7 mouse cellular contexts compared by ENCODE assay signal in genomic region chr6:51523807-51524320, GRCm38 (mm10). TPM values are rescaled to one million over a fixed set of nuclear protein-coding genes. Genes with fewer than 3 reads are reported as not detected.
DNase-seq lines count a peak whose midpoint lies in the region; ATAC-seq and TF ChIP-seq lines count a peak whose summit lies in the region.

Gene Snx10, plus strand, starts transcription at chr6:51523901.

- peak within 1 kb of the TSS; percentile 83 for H3K4me3 ChIP-seq in left cerebral cortex, adult 2 months

- in situ Hi-C loops in Patski (cut with MboI; ENCODE audit: low pct_unique_long_range_greater_than_20kb) = no loop called here

- ATAC-seq in Patski = peak; percentile 39
- ATAC-seq in frontal cortex, adult (ENCODE audit: low TSS enrichment) = peak; percentile 92
- peak; percentile 22 to 68; a peak in 3 of 4 replicates for ATAC-seq in hematopoietic stem cell, adult 5-6 weeks (replicated peaks in 1 of 2; ENCODE audit: insufficient read depth in 1 of 2, low FRiP score in 2 of 2, low TSS enrichment in 1 of 2, low read depth in 1 of 2, poor library complexity in 2 of 2, severe bottlenecking in 2 of 2)
- ATAC-seq in megakaryocyte, adult 5-6 weeks (ENCODE audit: poor library complexity, severe bottlenecking) = peak; percentile 70

- peak within 1 kb of the TSS; percentile 81 for H3K27ac ChIP-seq in left cerebral cortex, adult 2 months

- POLR2A ChIA-PET in Patski (lab: Charles Lee) = interaction anchor here (0.6 to 0.7 kb wide), 3 partner anchors 20 to 98 kb away, joined by 3 to 6 read pairs (median 4); no protein-coding TSS in a partner anchor

- DNase-seq in Patski (ENCODE audit: low read depth, low spot score) = no peak
- DNase-seq in cerebellum, adult 8-10 months = peak; percentile 48
- peak; percentile 67 to 72 for DNase-seq in left cerebral cortex, adult 2 months (ENCODE audit: extremely low spot score in 1 of 2, low spot score in 2 of 2)
- peak; percentile 76 for DNase-seq in right cerebral cortex, postnatal 10 days (ENCODE audit: low spot score in 2 of 2)

- intact Hi-C loops in left cerebral cortex, adult 2 months (cut with DNase I) = loop anchor here (5.0 kb wide), 2 partner anchors 52 to 58 kb away; partner anchors contain the start of gene Cbx3

- H3K27me3 ChIP-seq in Patski = no peaks in the 10 kb centered on the region

- CTCF ChIA-PET in Patski (lab: Charles Lee) = interaction anchor here (1.2 kb wide), 1 partner anchor 14 kb away, joined by 3 read pairs; no protein-coding TSS in a partner anchor

- no peak for TF ChIP-seq CTCF in Patski (IDR thresholded peaks at IDR 0.05)
- TF ChIP-seq CTCF in left cerebral cortex, adult 2 months (IDR thresholded peaks at IDR 0.05) = no peak

RNA-seq across cellular contexts. Expression of gene Snx10, which starts in this region (rescaled TPM):
- polyA plus RNA-seq in Patski (2021) = 15.8 TPM
- total RNA-seq in hematopoietic stem cell, adult 5-6 weeks (2017) = 129 and 131 TPM in 2 replicates
- 100 to 1,000 TPM in 1 of 2 experiments, 10 to 100 TPM in 1; 94.9 to 102 TPM for total RNA-seq in left cerebral cortex, adult 2 months (2021)
- total RNA-seq in megakaryocyte, adult 5-6 weeks (2015) = 126 and 133 TPM in 2 replicates
- 114 and 125 TPM in 2 replicates for total RNA-seq in megakaryocyte, adult 5-6 weeks (2017)

Comparison
In these comparisons a context has a peak if more than half of its experiments do, and no peak if none do; other contexts are left out.
1. ATAC-seq: peak in every context shown above with its lines; median percentile 92 in frontal cortex, adult; 70 in megakaryocyte, adult 5-6 weeks; 45 in hematopoietic stem cell, adult 5-6 weeks; 39 in Patski.